Mouse (Mus musculus) small intestine, adult 2 months (tissue): ENCODE measurements around the gene Zfp988.
"Not testable (repeated sequence)": the region's sequence is repeated elsewhere in the genome, so short reads cannot be mapped to it uniquely, and the experiment has no call there.

Experiments
- CTCF ChIP-seq: fragments of 200-500 bp; IDR thresholded peaks from 2 replicates; pipeline ENCODE4 v1.5.1; 2012; ENCODE audit warnings: low read depth, mild to moderate bottlenecking, control low read depth, inconsistent platforms, low read length, moderate library complexity, mixed read lengths; ENCODE audit not compliant: insufficient replicate concordance, insufficient read length; ENCODE audit errors: extremely low read depth
- POLR2A ChIP-seq: fragments of 200-500 bp; IDR thresholded peaks from 2 replicates; pipeline ENCODE4 v1.6.1; 2012; ENCODE audit warnings: low read depth, mild to moderate bottlenecking, control low read depth, inconsistent platforms, low read length, moderate library complexity

DNA sequence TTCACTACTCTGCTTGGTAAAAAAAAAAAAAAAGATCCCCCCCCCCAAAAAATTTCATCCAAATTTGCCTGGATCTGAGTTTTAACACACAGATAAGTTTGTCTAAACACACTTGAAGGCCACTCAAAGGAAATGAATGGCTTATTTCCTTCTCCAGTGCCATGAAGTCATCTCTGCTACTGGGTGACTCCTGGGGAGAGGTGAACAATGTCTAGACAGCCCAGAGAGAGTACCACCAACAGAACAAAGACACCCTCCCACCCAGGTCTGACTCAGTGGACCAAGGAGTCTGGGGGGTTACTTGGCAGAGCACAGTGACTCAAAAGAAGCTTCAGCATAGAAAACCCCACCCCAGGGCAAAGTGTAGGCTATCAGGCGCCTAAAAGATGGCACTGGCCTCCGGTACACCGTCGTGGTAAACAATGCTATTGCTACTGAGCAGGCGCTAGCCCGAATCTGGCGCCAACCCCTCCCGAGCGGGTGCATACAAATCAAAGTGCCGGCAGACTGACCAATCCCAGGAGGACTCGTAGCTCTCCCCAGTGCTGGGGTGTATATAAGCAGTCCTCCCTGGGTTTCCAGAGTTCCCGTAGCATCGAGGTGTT, 46.0 kb downstream of the Zfp988 start:
- TF ChIP-seq POLR2A, CTCF: not testable (repeated sequence)
